Mouse (Mus musculus): ENCODE measurements around the gene Nup160.

DNA sequence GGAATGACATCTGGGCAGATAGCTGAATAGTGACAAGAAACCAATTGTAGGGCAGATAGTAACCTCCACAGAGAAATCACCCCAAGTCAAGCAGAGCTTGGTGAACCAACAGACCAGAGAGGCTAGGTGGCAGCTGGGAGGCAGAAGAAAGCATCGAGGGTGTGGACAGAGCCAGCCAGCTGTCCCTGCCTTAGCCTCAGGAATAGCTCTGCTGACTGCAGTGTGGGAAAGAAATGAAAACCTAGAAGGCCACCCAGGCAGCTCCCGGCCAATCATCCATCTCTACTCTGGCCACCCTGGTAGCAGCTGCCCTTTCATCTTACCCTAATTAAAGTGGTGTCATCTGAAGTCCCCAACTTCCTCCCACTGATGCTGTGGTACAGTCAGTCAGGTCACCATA is 47.5 kb upstream of the Nup160 start:
- TF ChIP-seq CTCF (IDR thresholded peaks at IDR 0.05; ENCODE audit: insufficient read depth, low read length) (no peak), POLR2A (IDR thresholded peaks at IDR 0.05; ENCODE audit: borderline replicate concordance, extremely low read depth, low read depth, low read length) (no peak)

Data from lung, adult 2 months (tissue).